ENCODE assay signal across 8 mouse cellular contexts in the genomic region with DNA sequence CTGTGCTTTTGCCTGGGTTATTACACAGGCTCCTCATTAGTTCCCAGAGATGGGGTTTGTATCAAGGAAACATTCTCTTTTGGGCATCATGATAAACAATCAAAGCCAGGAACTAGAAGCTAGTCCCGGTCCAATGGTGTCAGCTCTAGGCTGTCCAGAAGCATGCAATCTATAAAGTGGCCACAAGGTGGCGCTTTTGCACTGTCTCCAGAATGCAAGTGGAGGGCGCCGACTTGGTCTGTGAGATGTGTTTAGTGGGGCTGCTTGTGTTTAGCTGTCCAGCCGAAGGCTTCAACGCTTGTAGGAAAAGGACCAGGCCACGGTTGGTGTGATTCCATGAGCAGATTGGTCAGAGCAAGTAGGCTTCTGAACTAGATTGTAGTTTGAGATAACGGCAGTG. TPM values are rescaled to one million over a fixed set of nuclear protein-coding genes. Genes with fewer than 3 reads are reported as not detected.
DNase-seq lines count a peak whose midpoint lies in the region; ATAC-seq and TF ChIP-seq lines count a peak whose summit lies in the region.

No protein-coding gene starts in this region.

- no peak for TF ChIP-seq POLR2A in spleen, adult 2 months (IDR thresholded peaks at IDR 0.05; ENCODE audit: low read depth, low read length)

- no peaks in the 10 kb centered on the region for H3K36me3 ChIP-seq in intestine, embryonic 16.5 days (ENCODE audit: control insufficient read depth, insufficient read depth, low read length)
- H3K36me3 ChIP-seq in midbrain, embryonic 14.5 days (ENCODE audit: control insufficient read depth, insufficient read depth, low read length) = no peaks in the 10 kb centered on the region
- no peaks in the 10 kb centered on the region for H3K36me3 ChIP-seq in spleen, adult 2 months (ENCODE audit: control insufficient read depth, insufficient read depth, low read length)

- no peaks in the 10 kb centered on the region for H3K4me1 ChIP-seq in intestine, embryonic 16.5 days (ENCODE audit: control insufficient read depth, insufficient read depth, low read length)
- H3K4me1 ChIP-seq in midbrain, embryonic 14.5 days (ENCODE audit: control insufficient read depth, insufficient read depth, low read length) = no peaks in the 10 kb centered on the region
- H3K4me1 ChIP-seq in spleen, adult 2 months (ENCODE audit: control insufficient read depth, insufficient read depth, insufficient read length) = no peaks in the 10 kb centered on the region

- H3K27me3 ChIP-seq in intestine, embryonic 16.5 days (replicated peaks; ENCODE audit: control insufficient read depth, insufficient read depth, low read length) = no peaks in the 10 kb centered on the region; the same call in 1 of the 2 replicates
- H3K27me3 ChIP-seq in midbrain, embryonic 14.5 days (ENCODE audit: control insufficient read depth, insufficient read depth, low read length) = no peaks in the 10 kb centered on the region
- no peaks in the 10 kb centered on the region for H3K27me3 ChIP-seq in spleen, adult 2 months (ENCODE audit: control insufficient read depth, insufficient read depth, low read length)

- no peak overlapping the region for H3K9ac ChIP-seq in intestine, embryonic 16.5 days (ENCODE audit: low read depth, low read length)
- no peak overlapping the region for H3K9ac ChIP-seq in midbrain, embryonic 14.5 days (replicated peaks; ENCODE audit: low read length)

- peak; percentile 75 to 79 for DNase-seq in adrenal gland, adult 18-20 months (ENCODE audit: low spot score in 2 of 2)
- DNase-seq in cerebellum, postnatal 36 days = peak; percentile 80 to 87
- DNase-seq in gastrocnemius, adult 18-20 months (ENCODE audit: low spot score) = peak; percentile 74
- peak; percentile 86 to 93 for DNase-seq in left cerebral cortex, postnatal 14 days (ENCODE audit: low spot score in 2 of 2)
- peak; percentile 95 for DNase-seq in midbrain, embryonic 14.5 days
- peak in 1 of 2 experiments; percentile 32 for DNase-seq in spleen, adult 2 months (ENCODE audit: low read depth in 1 of 2, low spot score in 2 of 2)

- no peak overlapping the region for H3K27ac ChIP-seq in intestine, embryonic 16.5 days (ENCODE audit: low read length)
- H3K27ac ChIP-seq in midbrain, embryonic 14.5 days (replicated peaks; ENCODE audit: low read depth, low read length) = no peak overlapping the region
- no peak overlapping the region for H3K27ac ChIP-seq in spleen, adult 2 months (ENCODE audit: insufficient read depth, low read length)

- intact Hi-C loops in left cerebral cortex, postnatal 14 days (cut with DNase I) = loop anchor here (1.0 kb wide), 1 partner anchor 143 kb away; no protein-coding TSS in a partner anchor

- no peaks in the 10 kb centered on the region for H3K9me3 ChIP-seq in intestine, embryonic 16.5 days (ENCODE audit: control insufficient read depth, low read length)
- no peaks in the 10 kb centered on the region for H3K9me3 ChIP-seq in midbrain, embryonic 14.5 days (ENCODE audit: control insufficient read depth, low read length)

- H3K4me3 ChIP-seq in intestine, embryonic 16.5 days (ENCODE audit: low read length) = no peak overlapping the region
- H3K4me3 ChIP-seq in midbrain, embryonic 14.5 days (replicated peaks; ENCODE audit: low read depth, low read length) = no peak overlapping the region
- H3K4me3 ChIP-seq in spleen, adult 2 months (ENCODE audit: extremely low read depth, insufficient read depth, insufficient read length) = no peak overlapping the region

- ATAC-seq in intestine, embryonic 16.5 days = peak; percentile 68; the same call in 1 of the 2 replicates
- peak; percentile 72; the same call in 1 of the 2 replicates for ATAC-seq in midbrain, embryonic 14.5 days (ENCODE audit: low FRiP score, low TSS enrichment)
- no peak for ATAC-seq in megakaryocyte, adult 5-6 weeks (ENCODE audit: poor library complexity, severe bottlenecking)

- 15% methylated on average over 8 of the region's 8 CpGs for WGBS in intestine, embryonic 16.5 days
- WGBS in midbrain, embryonic 14.5 days = 19% methylated on average over 8 of the region's 8 CpGs
- WGBS in spleen, adult 2 months = 21% methylated on average over 8 of the region's 8 CpGs

- peak; percentile 50; the same call in 1 of the 2 replicates for TF ChIP-seq CTCF in spleen, adult 2 months (IDR thresholded peaks at IDR 0.05; ENCODE audit: extremely low read depth, insufficient read depth, insufficient read length, insufficient replicate concordance)

- no peak overlapping the region for H3K4me2 ChIP-seq in intestine, embryonic 16.5 days (ENCODE audit: low read depth, low read length)
- H3K4me2 ChIP-seq in midbrain, embryonic 14.5 days (ENCODE audit: low read length) = no peak overlapping the region

RNA-seq across cellular contexts. Expression of gene Cxcl14, which starts 16.9 kb away (rescaled TPM):
- 10 to 100 TPM; 60.1 to 60.7 TPM for total RNA-seq in adrenal gland, adult 18-20 months (2021)
- 10 to 100 TPM; 39.5 to 54.4 TPM for total RNA-seq in gastrocnemius, adult 18-20 months (2021)
- 8.8 TPM in 2 replicates for polyA plus RNA-seq in intestine, embryonic 16.5 days (2015; fragmentation: Nextera tagmentation; extraction: Ambion mirVana)
- 100 to 1,000 TPM; 125 to 136 TPM for total RNA-seq in left cerebral cortex, postnatal 14 days (2021)
- 10.2 and 11.2 TPM in 2 replicates for polyA plus RNA-seq in midbrain, embryonic 14.5 days (2014; fragmentation: Nextera tagmentation; extraction: Ambion mirVana)
- polyA plus RNA-seq in spleen, adult 2 months (2012; rRNA removed) = 0.43 and 0.46 TPM in 2 replicates
- total RNA-seq in megakaryocyte, adult 5-6 weeks (2015) = 0.14 and 0.78 TPM in 2 replicates
- total RNA-seq in megakaryocyte, adult 5-6 weeks (2017) = 0.11 and 0.28 TPM in 2 replicates

RNA-seq across cellular contexts. Expression of gene Neurog1, which starts 27.5 kb away (rescaled TPM):
- total RNA-seq in adrenal gland, adult 18-20 months (2021) = not detected
- total RNA-seq in gastrocnemius, adult 18-20 months (2021) = not detected
- polyA plus RNA-seq in intestine, embryonic 16.5 days (2015; fragmentation: Nextera tagmentation; extraction: Ambion mirVana) = not detected in 2 replicates
- not detected for total RNA-seq in left cerebral cortex, postnatal 14 days (2021)
- polyA plus RNA-seq in midbrain, embryonic 14.5 days (2014; fragmentation: Nextera tagmentation; extraction: Ambion mirVana) = 3.6 and 8.9 TPM in 2 replicates
- not detected in 2 replicates for polyA plus RNA-seq in spleen, adult 2 months (2012; rRNA removed)
- total RNA-seq in megakaryocyte, adult 5-6 weeks (2015) = not detected in 2 replicates
- not detected in 2 replicates for total RNA-seq in megakaryocyte, adult 5-6 weeks (2017)

Comparison
In these comparisons a context has a peak if more than half of its experiments do, and no peak if none do; other contexts are left out.
1. RNA of gene Cxcl14, which starts 16.9 kb away (total RNA-seq): 125 to 136 TPM in left cerebral cortex, postnatal 14 days, 60.1 to 60.7 TPM in adrenal gland, adult 18-20 months and 39.5 to 54.4 TPM in gastrocnemius, adult 18-20 months; 0.11 to 0.78 TPM in megakaryocyte, adult 5-6 weeks; every median in the first group is over 10 times any median in the second.